18 mouse cellular contexts compared by ENCODE assay signal in the genomic region with DNA sequence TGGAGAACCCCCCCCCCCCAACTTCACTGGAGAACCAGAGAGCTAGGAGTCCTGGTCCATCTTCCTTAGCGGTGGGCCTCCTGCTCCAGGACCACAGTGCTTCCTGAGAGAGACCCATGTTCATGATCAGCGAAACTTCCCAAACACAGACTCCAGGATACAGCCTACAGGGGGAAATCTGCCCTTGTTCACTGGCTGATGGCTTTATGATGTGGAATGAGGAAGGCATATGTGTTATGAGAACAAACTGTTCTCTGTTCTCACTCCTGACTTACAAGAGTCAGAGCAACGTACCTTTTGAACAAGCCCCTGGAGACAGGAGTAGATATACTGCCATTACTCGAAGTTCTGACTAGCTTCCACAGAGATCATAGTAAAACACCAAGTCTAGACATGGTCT.
"Had no signal": no experiment of that assay in that cellular context is flagged by ENCODE, and none has a peak within 500 bp of the region (broad histone marks: within the 10 kb centered on the region; RNA-seq: fewer than 3 reads in every experiment).

No protein-coding gene starts in this region.

- DNase-seq: lung, adult 18-20 months; lung, postnatal 10 days; lung, postnatal 4 days; retina, postnatal 1 day; right cerebral cortex, adult 18-20 months; right cerebral cortex, postnatal 25 days; right cerebral cortex, postnatal 4 days; spleen, adult 18-20 months; thymus, adult 18-20 months; thymus, postnatal 14 days; thymus, postnatal 36 days had no signal

- H3K4me1 ChIP-seq: midbrain, embryonic 15.5 days had no signal

- ATAC-seq: midbrain, embryonic 13.5 days; midbrain, embryonic 15.5 days had no signal

- H3K36me3 ChIP-seq: lung, embryonic 15.5 days; midbrain, embryonic 13.5 days; midbrain, embryonic 15.5 days; neural tube, embryonic 13.5 days; neural tube, embryonic 15.5 days had no signal

- H3K4me3 ChIP-seq: lung, embryonic 15.5 days; midbrain, embryonic 10.5 days; midbrain, embryonic 13.5 days; midbrain, embryonic 15.5 days; myocyte; neural tube, embryonic 13.5 days; neural tube, embryonic 15.5 days had no signal

- H3K9me3 ChIP-seq: lung, embryonic 15.5 days; midbrain, embryonic 10.5 days; midbrain, embryonic 13.5 days; midbrain, embryonic 15.5 days; neural tube, embryonic 13.5 days; neural tube, embryonic 15.5 days had no signal

- H3K27ac ChIP-seq: lung, embryonic 15.5 days; midbrain, embryonic 10.5 days; midbrain, embryonic 13.5 days; midbrain, embryonic 15.5 days; neural tube, embryonic 13.5 days; neural tube, embryonic 15.5 days had no signal

- H3K27me3 ChIP-seq: lung, embryonic 15.5 days; midbrain, embryonic 13.5 days; midbrain, embryonic 15.5 days; neural tube, embryonic 13.5 days; neural tube, embryonic 15.5 days had no signal

- H3K9ac ChIP-seq: lung, embryonic 15.5 days; midbrain, embryonic 13.5 days; midbrain, embryonic 15.5 days; neural tube, embryonic 13.5 days; neural tube, embryonic 15.5 days had no signal

- H3K4me2 ChIP-seq: lung, embryonic 15.5 days; midbrain, embryonic 13.5 days; midbrain, embryonic 15.5 days; neural tube, embryonic 13.5 days; neural tube, embryonic 15.5 days had no signal
